In genomic region chr1:153486120-153486519, GRCm38 (mm10) we compare ENCODE assay signal across 7 mouse cellular contexts. TPM values are rescaled to one million over a fixed set of nuclear protein-coding genes. Genes with fewer than 3 reads are reported as not detected.
DNase-seq lines count a peak whose midpoint lies in the region; ATAC-seq and TF ChIP-seq lines count a peak whose summit lies in the region.
"Not testable (repeated sequence)": the region's sequence is repeated elsewhere in the genome, so short reads cannot be mapped to it uniquely, and the experiment has no call there.

No protein-coding gene starts in this region.

- WGBS in embryonic facial prominence, embryonic 14.5 days: 11% methylated on average over 6 of the region's 6 CpGs
- WGBS in heart, embryonic 10.5 days: 11% methylated on average over 6 of the region's 6 CpGs
- WGBS in hindbrain, postnatal 0 days: 17% methylated on average over 6 of the region's 6 CpGs
- 9% methylated on average over 6 of the region's 6 CpGs for WGBS in limb, embryonic 13.5 days
- WGBS in lung, postnatal 0 days: 6% methylated on average over 6 of the region's 6 CpGs
- 7% methylated on average over 6 of the region's 6 CpGs for WGBS in neural tube, embryonic 14.5 days

- H3K27ac ChIP-seq in embryonic facial prominence, embryonic 14.5 days (replicated peaks; ENCODE audit: low read depth, low read length); heart, embryonic 10.5 days; hindbrain, postnatal 0 days; limb, embryonic 13.5 days; lung, postnatal 0 days (ENCODE audit: low read length); neural tube, embryonic 14.5 days (ENCODE audit: low read depth, low read length): not testable (repeated sequence)

- peak overlapping the region; percentile 83 for H3K4me3 ChIP-seq in embryonic facial prominence, embryonic 14.5 days (ENCODE audit: low read depth, low read length)
- H3K4me3 ChIP-seq in heart, embryonic 10.5 days: peak overlapping the region; percentile 100
- H3K4me3 ChIP-seq in hindbrain, postnatal 0 days (ENCODE audit: low read length): peak overlapping the region; percentile 88
- H3K4me3 ChIP-seq in limb, embryonic 13.5 days: peak overlapping the region; percentile 99
- H3K4me3 ChIP-seq in lung, postnatal 0 days (ENCODE audit: low read depth, low read length): peak overlapping the region; percentile 86
- H3K4me3 ChIP-seq in neural tube, embryonic 14.5 days (ENCODE audit: low read depth, low read length): peak overlapping the region; percentile 99

- TF ChIP-seq CTCF in hindbrain, postnatal 0 days (IDR thresholded peaks at IDR 0.05; ENCODE audit: low read depth); lung, postnatal 0 days (IDR thresholded peaks at IDR 0.05): not testable (repeated sequence)

- peaks cover 16% of the 10 kb centered on the region for H3K36me3 ChIP-seq in embryonic facial prominence, embryonic 14.5 days (ENCODE audit: control insufficient read depth, insufficient read depth, low read length)
- H3K36me3 ChIP-seq in heart, embryonic 10.5 days: peaks cover 22% of the 10 kb centered on the region
- H3K36me3 ChIP-seq in hindbrain, postnatal 0 days (ENCODE audit: insufficient read depth, low read length); lung, postnatal 0 days (ENCODE audit: insufficient read depth, low read length); neural tube, embryonic 14.5 days (ENCODE audit: control insufficient read depth, insufficient read depth, low read length): not testable (repeated sequence)
- H3K36me3 ChIP-seq in limb, embryonic 13.5 days: peaks cover 15% of the 10 kb centered on the region

- peak; percentile 18 for DNase-seq in MN1 (ENCODE audit: low spot score)
- DNase-seq in embryonic facial prominence, embryonic 14.5 days (ENCODE audit: low spot score); heart, embryonic 10.5 days (ENCODE audit: low spot score); hindbrain, postnatal 0 days (ENCODE audit: low spot score); lung, postnatal 0 days (ENCODE audit: low spot score): not testable (repeated sequence)

- H3K9ac ChIP-seq in embryonic facial prominence, embryonic 14.5 days (ENCODE audit: low read depth, low read length): peak overlapping the region; percentile 94
- peak overlapping the region; percentile 95 for H3K9ac ChIP-seq in hindbrain, postnatal 0 days (replicated peaks; ENCODE audit: low read length)
- peak overlapping the region; percentile 99 for H3K9ac ChIP-seq in limb, embryonic 13.5 days
- not testable (repeated sequence) for H3K9ac ChIP-seq in lung, postnatal 0 days (replicated peaks; ENCODE audit: low read depth)
- H3K9ac ChIP-seq in neural tube, embryonic 14.5 days (replicated peaks; ENCODE audit: low read depth, low read length): peak overlapping the region; percentile 98

- TF ChIP-seq EP300 in lung, postnatal 0 days (IDR thresholded peaks at IDR 0.05): not testable (repeated sequence)

- not testable (repeated sequence) for H3K9me3 ChIP-seq in embryonic facial prominence, embryonic 14.5 days (ENCODE audit: control insufficient read depth, low read length); heart, embryonic 10.5 days; hindbrain, postnatal 0 days (ENCODE audit: low read length); limb, embryonic 13.5 days; lung, postnatal 0 days (ENCODE audit: low read length); neural tube, embryonic 14.5 days (ENCODE audit: control insufficient read depth, low read length)

- H3K4me1 ChIP-seq in embryonic facial prominence, embryonic 14.5 days (ENCODE audit: control insufficient read depth, insufficient read depth, low read length): peaks cover 26% of the 10 kb centered on the region
- H3K4me1 ChIP-seq in heart, embryonic 10.5 days; lung, postnatal 0 days (ENCODE audit: insufficient read depth, low read depth, low read length): not testable (repeated sequence)
- H3K4me1 ChIP-seq in hindbrain, postnatal 0 days (ENCODE audit: insufficient read depth, low read length): peaks cover 18% of the 10 kb centered on the region; the same call in 1 of the 2 replicates
- peaks cover 25% of the 10 kb centered on the region for H3K4me1 ChIP-seq in limb, embryonic 13.5 days
- peaks cover 20% of the 10 kb centered on the region for H3K4me1 ChIP-seq in neural tube, embryonic 14.5 days (ENCODE audit: control insufficient read depth, insufficient read depth, low read length)

- H3K4me2 ChIP-seq in embryonic facial prominence, embryonic 14.5 days (ENCODE audit: low read depth, low read length): peak overlapping the region; percentile 89
- H3K4me2 ChIP-seq in hindbrain, postnatal 0 days (ENCODE audit: low read depth, low read length): peak overlapping the region; percentile 84
- H3K4me2 ChIP-seq in limb, embryonic 13.5 days (replicated peaks): peak overlapping the region; percentile 91
- H3K4me2 ChIP-seq in lung, postnatal 0 days (replicated peaks; ENCODE audit: low read depth, low read length): peak overlapping the region; percentile 78
- H3K4me2 ChIP-seq in neural tube, embryonic 14.5 days (ENCODE audit: low read depth, low read length): peak overlapping the region; percentile 67

- not testable (repeated sequence) for ATAC-seq in embryonic facial prominence, embryonic 14.5 days (ENCODE audit: low read depth); hindbrain, postnatal 0 days; limb, embryonic 13.5 days (ENCODE audit: low FRiP score, low read depth); lung, postnatal 0 days; neural tube, embryonic 14.5 days (ENCODE audit: low read depth)

- H3K27me3 ChIP-seq in embryonic facial prominence, embryonic 14.5 days (replicated peaks; ENCODE audit: control insufficient read depth, insufficient read depth, low read length); heart, embryonic 10.5 days (ENCODE audit: insufficient read depth, poor library complexity, severe bottlenecking); hindbrain, postnatal 0 days (ENCODE audit: insufficient read depth, low read length); limb, embryonic 13.5 days; lung, postnatal 0 days (replicated peaks; ENCODE audit: insufficient read depth, low read length); neural tube, embryonic 14.5 days (ENCODE audit: control insufficient read depth, insufficient read depth, low read length): not testable (repeated sequence)

RNA-seq across cellular contexts. Expression of gene Dhx9, which starts 1.3 kb away (rescaled TPM):
- polyA plus RNA-seq in embryonic facial prominence, embryonic 14.5 days (2014; fragmentation: Nextera tagmentation; extraction: Ambion mirVana): 22.6 and 25.5 TPM in 2 replicates
- 22.8 and 25.1 TPM in 2 replicates for polyA plus RNA-seq in heart, embryonic 10.5 days (2016; fragmentation: Nextera tagmentation; extraction: Ambion mirVana)
- 57.3 and 73.8 TPM in 2 replicates for total RNA-seq in hindbrain, postnatal 0 days (2014; rRNA removed)
- 36.8 and 39.1 TPM in 2 replicates for polyA plus RNA-seq in hindbrain, postnatal 0 days (2015; fragmentation: Nextera tagmentation; extraction: Ambion mirVana)
- 41.7 and 42.6 TPM in 2 replicates for polyA plus RNA-seq in limb, embryonic 13.5 days (2015; fragmentation: Nextera tagmentation; extraction: Ambion mirVana)
- polyA plus RNA-seq in lung, postnatal 0 days (2015; fragmentation: Nextera tagmentation; extraction: Ambion mirVana): 14.0 and 16.3 TPM in 2 replicates
- 26.5 and 41.2 TPM in 2 replicates for polyA plus RNA-seq in neural tube, embryonic 14.5 days (2014; fragmentation: Nextera tagmentation; extraction: Ambion mirVana)
